Mouse (Mus musculus) embryo, embryonic 10.5 days (tissue): Measurements from ENCODE around the gene Hbq1a.
"Not testable (repeated sequence)": the region's sequence is repeated elsewhere in the genome, so short reads cannot be mapped to it uniquely, and the experiment has no call there.

Experiments
- DNase-seq: peaks from one replicate; pipeline ENCODE4 v3.0.0-alpha.2; 2015; ENCODE audit warnings: low spot score

Hbq1a gene

GRCm38 (mm10) chr11:32285031-32285775 is 14.7 kb upstream of the Hbq1a start:
- no peak for DNase-seq

- not testable (repeated sequence) for DNase-seq
Measured at GRCm38 (mm10) chr11:32285887-32286286, 14.0 kb upstream of the Hbq1a start.

DNA sequence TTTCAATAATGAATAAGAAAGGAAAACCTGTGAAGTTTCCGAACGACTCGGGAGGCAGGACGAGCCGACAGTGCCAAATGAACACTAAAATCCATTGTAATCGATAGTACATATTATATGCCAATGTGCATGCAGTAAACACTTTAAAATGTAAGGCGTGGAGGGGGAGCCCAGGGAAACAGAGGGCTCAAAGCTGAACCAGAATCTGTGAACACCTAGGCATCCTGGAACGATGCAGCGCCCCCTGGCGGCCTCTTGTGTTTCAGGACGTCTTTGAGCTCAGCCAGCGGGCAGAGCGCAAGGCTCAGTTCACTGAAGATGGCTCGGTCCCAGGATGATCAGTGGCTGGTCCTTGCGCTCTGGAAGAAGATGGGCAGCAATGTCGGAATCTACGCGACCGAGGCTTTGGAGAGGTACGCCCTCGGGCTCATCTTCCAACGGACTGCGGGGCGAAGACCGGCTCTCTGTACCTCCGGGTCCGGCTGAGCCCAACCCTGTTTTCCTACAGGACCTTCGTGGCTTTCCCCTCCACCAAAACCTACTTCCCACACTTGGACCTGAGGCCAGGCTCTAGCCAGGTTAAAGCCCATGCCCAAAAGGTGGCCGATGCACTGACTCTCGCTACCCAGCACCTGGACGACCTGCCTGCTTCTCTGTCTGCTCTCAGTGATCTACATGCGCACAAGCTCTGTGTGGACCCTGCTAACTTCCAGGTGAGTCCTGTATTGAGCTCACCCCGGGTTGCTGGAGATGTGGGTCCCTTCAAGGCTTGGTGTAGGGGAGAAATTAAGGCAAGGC is 13.0 kb upstream of the Hbq1a start, which contains the start of gene Hbq1b:
Gene Hbq1b (plus strand): TSS at position 271 of the 798 bp plus-strand sequence.
- peak; percentile 74 for DNase-seq

GRCm38 (mm10) chr11:32287493-32287825 is 12.4 kb upstream of the Hbq1a start:
- no peak for DNase-seq

GRCm38 (mm10) chr11:32292819-32293218 is 7.0 kb upstream of the Hbq1a start:
- not testable (repeated sequence) for DNase-seq

DNA sequence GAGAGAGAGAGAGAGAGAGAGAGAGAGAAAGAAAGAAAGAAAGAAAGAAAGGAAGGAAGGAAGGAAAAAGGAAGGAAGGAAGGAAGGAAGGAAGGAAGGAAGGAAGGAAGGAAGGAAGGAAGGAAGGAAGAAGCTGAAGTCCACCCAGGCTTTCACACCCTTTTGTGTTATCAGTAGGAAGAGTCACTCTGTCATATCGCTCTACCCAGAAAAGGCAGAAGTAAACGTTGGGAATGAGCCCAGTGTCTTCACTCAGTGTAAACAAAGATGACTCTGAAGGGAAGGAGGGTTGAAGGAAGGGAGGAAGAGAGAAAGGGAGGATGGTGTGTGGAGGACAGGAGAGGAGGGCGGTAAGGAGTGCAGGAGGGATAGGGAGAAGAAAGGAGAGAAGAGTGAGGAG is 6.4 kb upstream of the Hbq1a start:
- not testable (repeated sequence) for DNase-seq

DNA sequence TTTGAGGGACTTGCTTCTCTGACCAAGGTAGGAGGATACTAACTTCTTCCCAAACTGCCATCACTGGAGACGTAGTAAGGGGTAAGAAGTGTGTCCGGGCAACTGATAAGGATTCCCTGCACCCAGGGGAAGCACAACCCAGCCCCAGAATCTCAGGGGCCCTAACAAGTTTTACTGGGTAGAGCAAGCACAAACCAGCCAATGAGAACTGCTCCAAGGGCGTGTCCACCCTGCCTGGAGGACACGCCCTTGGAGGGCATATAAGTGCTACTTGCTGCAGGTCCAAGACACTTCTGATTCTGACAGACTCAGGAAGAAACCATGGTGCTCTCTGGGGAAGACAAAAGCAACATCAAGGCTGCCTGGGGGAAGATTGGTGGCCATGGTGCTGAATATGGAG is 3.7 kb upstream of the Hbq1a start, which contains the start of gene Hba-a2:
Gene Hba-a2 (plus strand): TSS at position 287 of the 400 bp plus-strand sequence.
- DNase-seq: not testable (repeated sequence)

DNA sequence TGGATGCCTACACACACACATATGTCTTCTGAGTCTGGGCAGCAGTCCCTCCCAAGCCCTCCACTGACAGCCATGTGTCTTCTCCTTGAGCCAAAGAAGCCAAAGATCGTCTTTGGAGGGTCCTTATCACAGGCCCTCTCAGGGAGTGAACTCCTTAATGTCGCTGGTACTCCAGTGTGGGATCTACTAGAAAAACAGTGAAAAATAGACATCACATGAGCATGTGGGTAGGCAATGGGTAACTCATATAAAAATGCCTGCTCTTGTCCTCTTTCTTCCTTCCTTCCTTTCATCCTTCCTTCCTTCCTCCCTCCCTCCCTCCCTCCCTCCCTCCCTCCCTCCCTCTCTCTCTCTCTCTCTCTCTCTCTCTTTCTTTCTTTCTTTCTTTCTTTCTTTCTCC is 2.5 kb upstream of the Hbq1a start:
- not testable (repeated sequence) for DNase-seq

- no peak for DNase-seq
Measured at GRCm38 (mm10) chr11:32297866-32298531, 1.9 kb upstream of the Hbq1a start.

DNA sequence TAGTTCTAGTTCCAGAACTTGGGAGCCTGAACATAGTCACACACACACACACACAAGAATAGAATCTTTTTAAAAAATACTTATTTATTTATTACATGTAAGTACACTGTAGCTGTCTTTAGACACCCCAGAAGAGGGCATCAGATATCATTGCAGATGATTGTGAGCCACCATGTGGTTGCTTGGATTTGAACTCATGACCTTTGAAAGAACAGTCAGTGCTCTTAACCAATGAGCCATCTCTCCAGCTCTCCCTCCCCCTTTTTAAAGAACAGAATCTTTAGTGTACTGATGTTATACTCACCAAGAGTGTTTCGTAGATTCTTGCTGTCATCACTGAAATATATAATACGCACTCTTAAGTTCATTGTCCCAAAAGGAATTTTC is 1.3 kb upstream of the Hbq1a start:
- DNase-seq: no peak

- DNase-seq: no peak
Measured at GRCm38 (mm10) chr11:32300279-32301267, 704 bp downstream of the Hbq1a start.

GRCm38 (mm10) chr11:32301506-32301905 is 1.6 kb downstream of the Hbq1a start:
- DNase-seq: no peak

GRCm38 (mm10) chr11:32302824-32303419 is 3.1 kb downstream of the Hbq1a start:
- DNase-seq: no peak

- DNase-seq: no peak
Measured at GRCm38 (mm10) chr11:32303455-32303854, 3.6 kb downstream of the Hbq1a start.

DNA sequence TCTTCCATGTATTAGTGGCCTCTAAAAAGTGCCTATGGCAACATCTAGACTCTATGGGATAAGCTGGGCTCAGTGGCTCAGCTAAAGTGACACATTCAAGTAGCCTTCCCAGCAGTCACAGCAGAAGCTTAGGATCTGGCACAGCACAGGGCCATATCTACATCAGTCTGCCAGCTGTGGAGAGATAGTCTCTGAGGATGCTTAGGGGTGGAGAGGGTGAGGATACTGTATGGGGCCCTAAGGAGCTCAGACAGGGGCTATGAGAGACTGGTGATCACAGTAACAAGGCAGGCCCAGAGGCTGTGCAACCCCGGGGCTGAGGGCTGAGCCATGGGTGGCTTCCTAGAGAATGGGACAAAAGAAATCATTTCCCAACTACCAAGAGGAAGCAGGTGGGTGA is 7.1 kb downstream of the Hbq1a start:
- DNase-seq: no peak

- no peak for DNase-seq
Measured at GRCm38 (mm10) chr11:32309446-32309845, 9.6 kb downstream of the Hbq1a start.

GRCm38 (mm10) chr11:32309928-32310327 is 10.1 kb downstream of the Hbq1a start:
- no peak for DNase-seq

DNA sequence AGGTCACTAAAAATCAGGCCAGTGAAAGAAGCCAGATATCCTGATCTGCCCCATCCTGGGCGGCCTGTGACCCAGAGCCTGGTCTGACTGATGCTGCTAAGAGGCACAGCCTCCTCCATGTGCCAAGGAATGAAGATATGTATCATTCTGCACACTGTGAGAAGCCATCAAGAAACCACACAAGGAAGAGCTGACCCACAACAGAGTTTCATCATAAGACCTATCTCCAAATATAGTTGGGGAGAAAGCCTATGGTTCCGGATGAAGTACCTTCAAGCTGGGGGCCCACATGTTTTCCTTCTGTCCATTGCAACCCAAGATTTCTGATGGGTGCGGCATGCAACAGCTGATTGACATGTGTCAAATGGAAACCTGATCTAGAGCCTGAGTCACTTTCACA is 16.1 kb downstream of the Hbq1a start:
- no peak for DNase-seq

- no peak for DNase-seq
Measured at GRCm38 (mm10) chr11:32320507-32321195, 20.8 kb downstream of the Hbq1a start.

- DNase-seq: peak; percentile 76
Measured at GRCm38 (mm10) chr11:32321196-32321565, 21.3 kb downstream of the Hbq1a start.

GRCm38 (mm10) chr11:32324609-32325008 is 24.7 kb downstream of the Hbq1a start:
- DNase-seq: peak; percentile 95
